Comparison of ENCODE assay signal across 8 mouse cellular contexts in genomic region chrX:102504644-102505481, GRCm38 (mm10). TPM values are rescaled to one million over a fixed set of nuclear protein-coding genes. Genes with fewer than 3 reads are reported as not detected.
DNase-seq lines count a peak whose midpoint lies in the region; ATAC-seq lines count a peak whose summit lies in the region.

Hdac8 (minus strand) TSS chrX:102505359.

- DNase-seq in WW6 (ENCODE audit: low read depth, low spot score): peak; percentile 14
- peak; percentile 62 to 64 for DNase-seq in cerebellum, postnatal 25 days
- DNase-seq in frontal cortex, postnatal 36 days (ENCODE audit: low spot score in 2 of 2): peak; percentile 49 to 59
- peak; percentile 22 for DNase-seq in left cerebral cortex, adult 11 months (ENCODE audit: low spot score)
- peak; percentile 69 for DNase-seq in lung, postnatal 36 days
- peak; percentile 66 for DNase-seq in retina, embryonic 14.5 days (ENCODE audit: low spot score)
- peak; percentile 54 for DNase-seq in thymus, postnatal 4 days

- no peaks in the 10 kb centered on the region for H3K36me3 ChIP-seq in hindbrain, embryonic 16.5 days (ENCODE audit: control insufficient read depth, insufficient read depth, low read length)

- H3K9me3 ChIP-seq in hindbrain, embryonic 16.5 days (ENCODE audit: control insufficient read depth, low read length): no peaks in the 10 kb centered on the region

- peak within 1 kb of the TSS; percentile 56 for H3K4me2 ChIP-seq in hindbrain, embryonic 16.5 days (ENCODE audit: low read length)

- H3K27me3 ChIP-seq in hindbrain, embryonic 16.5 days (replicated peaks; ENCODE audit: control insufficient read depth, insufficient read depth, low read length): peaks cover 2% of the 10 kb centered on the region

- peak within 1 kb of the TSS; percentile 44 for H3K4me3 ChIP-seq in hindbrain, embryonic 16.5 days (ENCODE audit: low read length)

- peak within 1 kb of the TSS; percentile 46 for H3K9ac ChIP-seq in hindbrain, embryonic 16.5 days (ENCODE audit: low read depth, low read length)

- H3K4me1 ChIP-seq in hindbrain, embryonic 16.5 days (ENCODE audit: control insufficient read depth, insufficient read depth, low read depth, low read length): no peaks in the 10 kb centered on the region; the same call in 1 of the 2 replicates

- 15% methylated on average over 27 of the region's 27 CpGs for WGBS in hindbrain, embryonic 16.5 days

- H3K27ac ChIP-seq in hindbrain, embryonic 16.5 days (ENCODE audit: low read depth, low read length): peak within 1 kb of the TSS; percentile 69; the same call in 1 of the 2 replicates

- ATAC-seq in hindbrain, embryonic 16.5 days: peak; percentile 93

RNA-seq across cellular contexts. Expression of gene Hdac8, which starts in this region (rescaled TPM):
- polyA plus RNA-seq in hindbrain, embryonic 16.5 days (2015; fragmentation: Nextera tagmentation; extraction: Ambion mirVana): 12.1 and 12.3 TPM in 2 replicates

Comparison
In these comparisons a context has a peak if more than half of its experiments do, and no peak if none do; other contexts are left out.
1. Peak in every context shown above with its lines: DNase-seq, ATAC-seq, H3K4me3 ChIP-seq and H3K27ac ChIP-seq.
2. DNase-seq: peak in every context shown above with its lines; median percentile 69 in lung, postnatal 36 days; 66 in retina, embryonic 14.5 days; 63 in cerebellum, postnatal 25 days; 54 in frontal cortex, postnatal 36 days; 54 in thymus, postnatal 4 days; 22 in left cerebral cortex, adult 11 months; 14 in WW6.